Mouse (Mus musculus): Measurements from ENCODE around the gene Ldlrad3.

The Ldlrad3 gene

DNA sequence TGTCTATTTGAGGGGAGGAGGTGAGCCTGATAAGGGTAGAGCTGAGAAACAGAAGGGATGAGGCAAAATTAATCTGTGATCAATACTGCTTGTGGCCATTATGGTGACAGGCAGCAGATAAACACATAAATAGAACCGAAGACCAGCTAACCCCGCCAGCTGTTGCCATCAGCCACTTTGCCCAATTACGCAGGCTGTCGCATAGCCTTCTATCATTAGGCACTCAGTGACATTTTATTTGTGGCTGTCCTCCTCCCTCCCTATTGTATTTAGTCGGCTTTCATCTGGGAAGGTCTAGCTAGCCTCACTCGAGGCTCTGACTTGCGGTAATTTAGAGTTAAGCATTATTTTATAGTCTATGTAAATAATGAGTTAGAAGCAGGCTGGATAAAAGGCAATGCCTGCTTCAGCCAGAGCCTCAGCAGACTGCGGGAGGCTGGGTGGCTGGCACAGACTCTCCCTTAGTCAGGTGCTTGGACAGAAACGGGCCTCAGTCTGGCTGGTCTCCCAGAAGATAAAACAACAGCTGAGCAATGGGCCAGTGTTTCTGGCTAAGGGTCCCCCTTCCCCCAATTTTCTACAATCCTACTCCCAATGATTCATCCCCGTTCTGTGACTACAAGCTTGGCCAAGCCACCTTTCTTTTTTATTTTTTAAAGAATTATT, 147.8 kb downstream of the Ldlrad3 start:
- no peak for DNase-seq (ENCODE audit: low spot score in 2 of 2)

DNA sequence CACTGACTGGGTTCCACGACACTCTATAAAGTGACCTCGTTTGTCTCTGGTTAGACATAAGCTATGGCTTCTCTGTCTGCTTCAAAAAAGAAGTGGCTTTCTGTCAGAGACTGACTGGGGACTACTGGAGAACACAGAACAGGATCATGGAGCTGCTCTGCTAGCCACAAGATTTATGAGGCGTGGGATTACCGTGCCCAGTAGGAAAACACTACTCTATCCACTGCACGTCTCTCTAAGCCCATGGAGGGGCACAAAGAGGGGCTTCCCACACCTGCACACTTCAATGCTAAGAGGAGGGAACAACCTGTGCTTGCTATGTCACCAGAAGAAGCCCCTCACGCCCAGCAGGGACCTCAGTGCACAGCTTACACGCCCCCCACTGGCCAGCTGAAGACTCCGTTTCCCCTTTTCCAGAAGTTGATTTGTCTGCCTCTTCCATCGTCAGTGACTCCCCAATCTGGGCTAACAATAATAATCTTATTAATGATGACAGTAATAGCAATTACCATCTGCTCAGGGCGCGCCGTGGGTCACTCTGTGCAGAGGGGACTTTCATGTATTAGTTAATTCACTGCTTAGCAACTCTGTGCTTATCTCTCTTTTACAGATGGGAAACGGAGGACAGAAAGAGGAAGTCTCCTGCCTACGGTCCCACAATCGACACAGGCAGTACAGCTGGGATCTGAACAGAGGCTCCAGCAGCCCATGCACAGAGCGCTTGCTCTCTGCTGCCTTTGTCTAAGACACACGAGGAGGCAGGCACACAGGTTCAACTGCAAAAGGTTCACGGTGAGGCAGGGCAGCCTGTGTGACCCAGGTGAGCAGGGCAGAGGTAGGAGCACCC, 149.3 kb downstream of the Ldlrad3 start:
- peak; percentile 29 to 31 for DNase-seq (ENCODE audit: low spot score in 2 of 2)

DNA sequence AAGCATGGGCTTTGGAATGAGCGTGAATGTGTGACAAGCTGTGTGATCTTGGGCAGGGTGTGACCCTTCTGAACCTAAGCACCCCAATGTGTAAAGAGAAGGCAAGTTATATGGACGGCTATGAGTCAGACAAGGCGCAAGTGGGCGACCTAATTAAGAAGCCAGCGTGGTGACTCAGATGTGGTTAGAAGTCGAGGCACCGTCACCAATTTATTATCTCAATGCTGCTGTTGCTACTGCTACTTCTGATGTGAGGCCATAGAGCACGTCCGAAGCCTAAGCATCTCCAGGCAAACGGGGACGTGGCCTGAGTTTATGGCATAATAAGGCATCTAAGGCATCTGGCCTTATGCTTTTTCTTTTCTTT, 151.7 kb downstream of the Ldlrad3 start:
- DNase-seq (ENCODE audit: low spot score in 2 of 2): peak in 1 of 2 experiments; percentile 11

DNA sequence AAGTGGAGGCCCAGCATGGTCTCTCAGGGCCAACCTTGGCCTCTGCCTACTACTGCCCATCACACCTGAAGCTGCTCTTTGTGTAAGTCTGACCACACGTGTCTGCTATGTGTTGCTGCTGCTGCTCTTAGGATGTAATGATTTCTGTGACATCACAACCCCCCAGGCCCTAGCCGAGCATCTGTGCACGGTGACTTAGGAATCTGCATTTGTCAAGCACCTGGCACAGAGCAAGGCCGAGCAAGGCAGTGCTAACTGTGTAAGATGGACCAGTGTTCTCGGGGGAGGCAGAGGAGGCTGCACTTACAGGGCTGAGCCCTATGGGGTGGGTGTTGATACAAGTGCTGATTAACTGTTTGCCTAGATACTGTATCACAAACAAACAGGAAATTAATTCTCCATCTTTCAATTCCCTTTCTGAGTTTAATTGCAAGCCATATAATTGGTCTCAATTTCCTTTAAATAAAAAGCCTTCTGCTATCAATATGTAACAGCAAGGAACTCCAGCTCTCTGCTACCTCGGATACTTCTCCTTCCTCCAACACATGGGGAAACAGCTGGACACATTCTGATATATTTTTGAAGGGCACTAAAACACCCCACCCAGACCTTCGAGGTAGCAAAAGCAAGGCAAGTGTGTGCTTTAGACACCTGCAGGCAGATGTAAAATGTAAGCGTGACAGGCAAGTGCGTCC, 152.2 kb downstream of the Ldlrad3 start:
- DNase-seq (ENCODE audit: low spot score in 2 of 2): no peak

DNA sequence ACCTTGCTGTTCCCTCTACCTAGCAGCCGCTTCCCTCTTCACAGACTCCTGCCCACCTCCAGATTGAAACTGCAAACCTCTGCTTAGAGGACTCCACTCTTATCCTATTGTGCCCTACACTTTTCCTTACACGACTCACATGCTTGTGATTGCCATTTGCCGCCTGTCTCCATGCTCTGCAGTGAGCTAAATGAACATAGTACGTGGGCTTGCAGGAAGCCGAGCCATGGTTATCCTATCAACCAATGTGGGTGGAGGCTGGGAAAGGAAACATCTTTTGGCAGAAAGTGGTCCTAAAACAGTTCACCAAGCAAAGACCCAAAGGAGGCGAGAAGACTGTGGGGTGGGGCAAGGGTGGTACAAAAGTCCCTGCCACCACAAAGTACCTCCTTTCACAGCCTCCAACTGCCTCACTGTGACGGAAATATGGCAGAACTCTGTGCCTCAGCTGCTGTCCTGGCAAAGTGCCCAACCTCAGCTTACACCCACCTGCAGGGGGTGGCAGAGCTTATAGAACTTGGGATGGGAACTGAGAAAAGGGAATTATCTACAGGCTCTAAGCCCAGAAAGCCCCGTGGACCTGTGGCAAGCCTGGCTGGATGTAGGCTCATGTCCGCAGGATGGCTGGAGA, 153.4 kb downstream of the Ldlrad3 start:
- peak; percentile 47 to 51 for DNase-seq (ENCODE audit: low spot score in 2 of 2)

DNA sequence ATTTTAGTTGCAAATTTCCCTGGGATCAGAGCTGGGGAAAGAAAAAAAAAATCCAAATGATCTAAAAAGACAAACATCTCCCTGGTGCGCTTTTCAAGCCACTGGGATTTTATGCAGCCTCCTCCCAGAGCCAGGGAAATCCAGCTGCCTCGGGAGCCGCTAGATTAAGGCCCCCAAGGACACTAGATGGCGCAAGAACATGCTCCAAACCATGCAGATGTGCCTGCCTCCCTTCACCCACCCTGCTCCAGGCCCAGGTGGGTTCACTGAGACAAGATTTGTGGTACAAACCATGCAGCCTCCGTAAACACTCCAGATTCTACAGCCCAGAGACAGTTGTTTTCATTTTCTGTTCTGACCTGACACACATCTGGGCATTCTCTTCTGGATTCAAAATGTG, 155.5 kb downstream of the Ldlrad3 start:
- peak; percentile 59 to 65 for DNase-seq (ENCODE audit: low spot score in 2 of 2)

DNA sequence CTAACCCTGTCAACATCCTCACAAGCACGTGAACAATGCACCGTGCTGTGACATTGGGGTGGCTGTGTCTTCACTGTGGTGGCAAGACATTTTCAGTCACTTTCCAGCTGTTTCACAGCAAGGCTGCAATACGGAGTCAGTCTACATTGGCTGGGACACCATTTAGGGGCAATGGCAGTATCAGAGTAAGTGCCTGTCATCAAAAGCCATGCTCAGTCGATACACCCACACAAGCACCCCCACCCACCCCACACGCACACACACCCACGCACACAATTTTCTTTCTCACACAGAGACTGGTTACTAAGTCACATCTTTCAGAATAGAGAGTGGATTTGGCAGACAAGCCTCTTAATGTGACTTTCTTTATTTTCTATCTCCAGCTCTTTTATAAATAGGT, 156.0 kb downstream of the Ldlrad3 start:
- DNase-seq (ENCODE audit: low spot score in 2 of 2): no peak

DNA sequence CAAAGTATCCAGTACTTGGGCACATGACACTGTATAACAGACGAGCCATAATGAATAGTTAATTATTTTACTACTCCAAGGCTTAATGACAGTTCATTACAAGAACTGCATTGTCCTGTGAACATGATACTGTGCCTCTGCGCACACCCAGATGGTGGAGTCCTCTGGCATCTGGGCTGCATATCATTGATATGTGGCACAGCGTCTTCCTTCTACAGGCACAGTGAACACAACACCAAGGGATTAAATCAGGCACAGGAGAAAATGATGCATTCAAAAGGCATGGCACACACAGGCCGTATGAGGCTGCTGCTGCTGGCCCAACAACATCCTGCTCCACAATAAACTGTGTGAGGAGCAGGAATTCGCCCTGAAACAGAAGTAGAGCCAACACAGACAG, 156.5 kb downstream of the Ldlrad3 start:
- no peak for DNase-seq (ENCODE audit: low spot score in 2 of 2)

DNA sequence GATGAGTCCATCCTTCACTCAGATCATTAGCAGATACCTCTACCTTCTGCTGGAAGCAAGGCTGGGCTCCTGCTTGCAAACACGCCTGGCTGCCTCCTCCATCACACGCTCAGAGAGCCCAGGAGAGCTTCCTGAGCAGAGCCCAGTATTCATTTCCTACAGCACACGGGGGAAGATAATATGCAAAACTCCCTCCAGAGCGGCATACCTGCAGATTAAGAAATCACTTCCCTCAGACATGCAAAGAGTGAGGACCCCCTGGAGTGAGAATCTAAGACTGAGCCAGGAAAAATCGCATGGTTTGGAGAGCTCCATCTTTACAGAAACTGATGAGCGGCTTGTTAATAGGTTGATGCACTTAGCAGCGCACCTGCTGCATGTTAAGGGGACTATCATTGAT, 158.9 kb downstream of the Ldlrad3 start:
- no peak for DNase-seq (ENCODE audit: low spot score in 2 of 2)

DNA sequence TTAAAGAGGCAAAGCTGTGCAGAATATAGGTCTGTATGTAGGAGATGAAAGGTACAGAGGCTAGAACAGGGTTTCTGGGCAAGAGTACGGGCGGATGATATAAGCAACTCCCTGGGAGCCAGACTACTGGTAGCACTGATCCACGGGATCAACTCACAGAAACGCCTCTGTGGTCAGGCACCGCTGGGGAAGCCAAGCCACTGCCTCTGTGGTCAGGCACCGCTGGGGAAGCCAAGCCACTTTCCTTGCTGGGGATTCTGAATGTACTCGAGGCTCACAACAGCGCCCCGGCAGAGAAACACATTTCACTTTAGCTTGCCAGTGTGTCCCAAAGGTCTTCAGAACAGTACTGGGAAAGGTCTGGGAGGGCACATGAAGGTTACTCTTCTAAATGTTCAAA, 160.0 kb downstream of the Ldlrad3 start:
- DNase-seq (ENCODE audit: low spot score in 2 of 2): no peak

DNA sequence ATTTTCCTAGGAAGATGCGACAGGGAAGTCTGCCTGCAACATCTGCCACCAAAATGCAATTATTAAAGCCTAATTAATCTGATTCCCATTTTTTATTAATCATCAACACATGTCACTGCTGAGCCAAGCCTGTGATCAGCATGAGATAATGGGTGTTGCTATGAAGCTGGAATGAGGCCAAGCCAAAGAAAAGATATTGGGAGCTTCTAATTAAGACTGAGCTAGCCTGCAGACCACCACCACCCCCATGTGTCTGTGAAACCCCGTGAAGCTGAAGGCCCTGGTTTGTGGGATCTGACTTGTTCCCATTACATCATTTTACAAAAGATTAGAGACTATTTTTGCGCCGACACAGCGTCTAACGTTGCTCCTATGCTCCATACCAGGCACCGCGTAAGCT, 161.7 kb downstream of the Ldlrad3 start:
- DNase-seq (ENCODE audit: low spot score in 2 of 2): no peak

DNA sequence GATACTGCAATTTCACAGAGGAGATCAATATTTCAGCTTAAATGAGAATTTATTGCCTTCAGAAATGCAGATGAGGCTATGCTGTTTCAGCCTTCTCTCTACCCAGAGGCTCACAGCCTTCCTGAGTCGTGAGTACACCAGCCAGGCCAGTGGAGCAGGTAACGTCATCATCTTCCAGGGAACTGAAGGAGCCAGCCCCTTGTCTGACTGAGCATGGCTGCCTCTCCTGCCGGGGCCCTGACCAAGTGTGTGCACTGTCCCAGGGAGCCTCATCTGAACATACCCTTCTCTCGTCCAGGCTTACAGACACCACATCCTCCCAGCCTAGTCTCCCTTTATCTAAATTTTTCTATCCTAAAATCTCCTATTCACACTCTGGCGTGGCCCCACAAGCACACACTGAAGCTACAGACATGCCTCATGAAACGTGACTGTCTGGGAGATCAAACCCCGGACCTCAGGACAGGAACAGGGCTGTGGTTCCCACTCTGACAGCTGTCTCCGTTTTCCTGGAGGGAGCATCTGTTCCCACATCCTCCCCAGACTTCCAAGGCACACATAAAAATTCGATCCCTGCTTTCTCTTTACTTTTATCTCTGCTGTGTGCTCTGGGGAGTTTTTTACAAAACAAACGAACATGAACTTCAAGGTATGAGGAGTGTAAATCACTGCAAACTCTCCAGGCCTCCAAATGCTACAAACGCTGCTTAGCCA, 164.7 kb downstream of the Ldlrad3 start:
- DNase-seq (ENCODE audit: low spot score in 2 of 2): no peak

DNA sequence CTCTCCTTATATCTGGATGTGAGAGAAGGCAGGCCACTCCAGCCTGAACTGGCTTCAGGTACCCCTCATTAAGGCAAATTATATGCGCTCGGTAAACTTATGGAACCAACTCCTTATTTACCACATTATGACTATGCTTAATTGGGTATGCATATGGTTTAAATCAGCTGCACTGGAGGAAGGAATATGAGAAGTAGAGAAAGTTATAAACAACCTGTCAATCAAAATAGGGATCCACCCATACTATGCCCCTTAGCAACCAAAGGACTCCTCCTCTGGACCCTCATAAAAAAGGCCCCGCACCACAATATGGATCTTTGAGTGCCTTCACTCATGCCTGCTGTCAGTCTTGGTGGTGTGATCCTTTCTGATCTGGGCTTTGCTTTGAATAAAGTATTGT, 165.6 kb downstream of the Ldlrad3 start:
- DNase-seq (ENCODE audit: low spot score in 2 of 2): no peak

DNA sequence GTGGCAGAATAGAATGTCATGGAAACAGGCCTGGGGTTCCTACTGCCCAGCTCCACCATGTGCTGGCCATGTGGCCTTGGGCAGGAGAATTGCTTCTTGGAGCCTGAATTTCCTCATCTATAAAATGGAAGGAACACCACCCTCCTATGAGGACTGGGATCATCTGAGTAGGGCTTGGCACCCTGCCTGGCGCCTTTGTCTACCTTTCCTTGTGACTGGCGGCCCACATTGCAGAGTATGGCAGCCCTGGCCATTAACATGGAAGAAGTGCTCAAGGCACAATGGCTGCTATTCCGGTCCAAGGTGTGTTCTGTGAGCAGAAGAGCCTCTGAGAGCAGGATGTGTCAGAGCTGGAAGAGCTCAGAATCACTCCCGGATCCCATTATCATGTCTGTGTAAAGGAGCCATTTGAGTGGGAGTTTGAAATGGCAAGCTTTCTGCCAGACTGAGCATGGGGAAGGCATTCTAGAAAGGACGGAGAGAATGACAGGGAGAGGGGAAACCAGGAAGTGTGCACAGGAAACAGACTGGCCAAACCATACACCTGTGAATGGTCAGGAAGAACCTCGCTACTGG, 171.6 kb downstream of the Ldlrad3 start:
- DNase-seq (ENCODE audit: low spot score in 2 of 2): no peak

DNA sequence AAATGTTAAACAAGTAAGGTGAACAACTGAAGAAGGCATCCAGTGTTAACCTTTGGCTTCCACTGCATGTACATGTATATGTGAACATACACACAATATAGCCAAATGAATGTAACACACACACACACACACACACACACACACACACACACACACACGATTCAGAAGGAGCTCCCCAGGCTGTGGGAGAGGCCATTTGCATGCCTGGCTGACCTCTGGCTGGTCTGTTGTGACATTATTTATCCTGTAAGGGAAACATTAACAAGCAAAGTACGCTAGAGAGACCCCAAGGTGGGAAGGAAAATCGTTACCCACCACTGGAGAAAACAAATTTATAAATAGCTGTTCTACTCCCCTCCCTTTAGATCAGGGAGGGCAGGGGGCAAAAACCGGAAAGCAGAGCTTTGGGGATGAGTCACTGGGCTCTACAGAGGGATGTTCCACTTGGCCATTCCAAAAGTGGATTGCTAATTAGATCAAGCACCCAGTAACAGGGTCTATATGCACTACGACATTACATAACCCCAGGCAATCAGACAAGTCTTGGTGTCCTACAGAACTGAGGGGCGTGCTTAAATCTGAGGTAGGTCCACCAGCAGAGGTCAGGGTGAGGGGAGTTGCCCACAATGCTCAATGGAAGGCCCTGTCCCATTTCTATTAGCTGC, 174.7 kb downstream of the Ldlrad3 start:
- no peak for DNase-seq (ENCODE audit: low spot score in 2 of 2)

DNA sequence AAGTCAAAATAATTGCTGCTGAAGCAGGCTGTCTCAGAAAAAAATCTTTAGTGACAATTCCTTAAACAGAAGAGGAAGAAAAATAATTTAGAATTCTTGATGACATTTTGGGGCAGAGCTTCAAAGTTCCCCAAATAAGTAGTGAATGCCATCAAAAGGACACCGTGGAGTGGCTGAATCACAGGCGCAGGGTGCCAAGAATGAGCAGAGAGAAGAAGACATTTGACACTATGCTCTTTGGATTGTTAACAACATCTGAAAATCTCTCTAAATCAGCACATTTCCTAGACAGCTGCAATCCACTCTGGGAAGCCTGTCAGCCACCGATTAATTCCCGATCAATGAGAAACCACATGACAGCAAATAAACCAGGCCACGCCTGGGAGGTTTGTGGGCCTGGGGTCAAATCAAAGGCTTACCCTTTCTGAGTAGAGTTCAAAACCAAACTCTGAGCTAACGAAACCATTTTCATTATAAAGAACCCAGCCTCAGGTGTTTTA, 176.4 kb downstream of the Ldlrad3 start:
- no peak for DNase-seq (ENCODE audit: low spot score in 2 of 2)

DNA sequence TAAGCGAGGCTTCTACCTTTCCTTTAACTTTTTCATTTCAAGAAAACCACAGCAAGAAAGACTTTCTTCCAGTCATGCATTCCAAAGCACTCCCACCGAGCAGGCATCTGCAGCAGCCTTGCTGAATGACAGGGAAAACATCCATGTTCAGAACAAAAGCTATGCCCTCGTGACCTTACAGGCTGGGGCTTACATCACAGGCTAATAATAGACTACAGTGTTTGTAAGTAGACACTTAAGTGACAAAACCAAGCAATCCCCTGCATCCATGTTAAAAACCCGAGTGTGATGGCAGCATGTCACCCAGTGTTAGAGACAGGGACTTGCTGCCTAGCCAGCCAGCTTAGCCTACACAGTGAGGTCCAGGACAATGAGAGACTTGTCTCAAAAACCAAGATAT, 180.0 kb downstream of the Ldlrad3 start:
- no peak for DNase-seq (ENCODE audit: low spot score in 2 of 2)

DNA sequence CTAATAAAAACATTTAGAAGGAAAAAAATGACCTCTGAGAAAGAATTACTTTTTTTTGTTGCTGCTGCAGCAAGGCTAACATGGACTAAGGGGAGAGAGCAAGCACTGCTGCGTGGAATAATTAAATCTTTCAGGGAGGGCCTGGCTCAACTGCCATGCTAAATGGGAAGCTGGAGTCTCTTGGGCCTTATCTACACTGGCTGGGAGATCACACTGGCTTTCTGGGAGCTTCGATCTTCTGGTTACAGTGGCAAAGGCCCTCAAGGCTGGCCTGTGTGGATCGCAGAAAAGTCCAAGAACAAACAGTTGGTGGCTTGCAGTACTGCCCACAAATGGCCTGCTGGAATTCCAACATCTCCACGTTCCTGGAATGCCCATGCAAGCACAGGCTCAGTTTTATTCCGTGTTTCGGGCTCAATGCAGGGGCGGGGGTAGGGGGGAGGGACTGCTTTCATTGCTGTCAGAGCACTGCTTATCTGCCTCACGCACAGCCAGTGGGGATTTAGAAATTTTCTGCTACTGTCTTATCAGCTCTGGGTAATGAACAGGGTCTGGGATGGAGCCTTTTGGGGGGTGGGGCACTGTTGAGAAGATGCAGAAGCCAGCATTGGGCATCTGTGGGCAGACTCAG, 180.7 kb downstream of the Ldlrad3 start:
- DNase-seq (ENCODE audit: low spot score in 2 of 2): no peak

DNA sequence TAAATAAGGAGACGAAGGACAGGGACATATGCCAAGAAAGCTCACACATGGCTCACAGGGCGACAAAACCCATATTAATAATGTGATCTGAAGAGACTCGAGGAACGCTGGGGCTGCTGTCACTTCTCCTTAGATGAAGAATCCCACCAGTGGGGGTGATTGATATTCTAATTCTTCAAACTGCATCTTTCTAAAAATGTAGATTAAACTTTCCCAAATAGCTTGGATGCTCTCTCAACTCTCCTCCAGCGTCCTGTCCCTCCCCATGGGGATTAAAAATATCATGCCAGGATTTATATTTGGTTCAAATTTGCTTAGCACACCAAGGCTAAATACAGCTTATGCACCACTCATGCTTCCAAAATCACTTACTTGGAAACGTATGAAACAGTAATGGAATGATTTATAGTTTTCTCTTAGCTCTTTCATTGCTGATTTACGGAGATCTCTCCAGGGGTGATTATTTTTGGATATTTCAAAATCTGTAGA, 182.4 kb downstream of the Ldlrad3 start:
- DNase-seq (ENCODE audit: low spot score in 2 of 2): no peak
